Mouse (Mus musculus) cerebellum, postnatal 14 days (tissue): ENCODE measurements around the gene Jmy.
A peak's percentile ranks its signal among the peaks of the same experiment; 100 is the strongest.

Source experiments
- DNase-seq, 2 experiments: peaks; one replicate each; pipeline ENCODE4 v3.0.0; 2021; ENCODE audit warnings: mixed read lengths in 2 of 2

Jmy gene

GRCm38 (mm10) chr13:93453275-93453674 is 46.3 kb downstream of the Jmy start:
- peak; percentile 79 to 81 for DNase-seq

DNA sequence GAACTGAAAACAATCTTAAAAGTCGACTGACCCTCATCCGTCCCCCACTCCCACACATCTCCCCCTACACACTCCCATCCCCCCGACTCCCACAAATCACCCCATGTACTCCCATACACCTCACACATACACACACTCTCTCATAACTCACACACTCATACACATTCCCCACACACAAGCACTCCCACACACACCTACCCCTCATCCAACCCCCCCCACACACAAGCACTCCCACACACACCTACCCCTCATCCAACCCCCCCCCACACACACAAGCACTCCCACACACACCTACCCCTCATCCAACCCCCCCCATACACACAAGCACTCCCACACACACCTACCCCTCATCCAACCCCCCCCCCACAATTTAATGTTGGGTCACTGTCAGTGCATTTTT is 59.4 kb downstream of the Jmy start:
- no peak for DNase-seq

DNA sequence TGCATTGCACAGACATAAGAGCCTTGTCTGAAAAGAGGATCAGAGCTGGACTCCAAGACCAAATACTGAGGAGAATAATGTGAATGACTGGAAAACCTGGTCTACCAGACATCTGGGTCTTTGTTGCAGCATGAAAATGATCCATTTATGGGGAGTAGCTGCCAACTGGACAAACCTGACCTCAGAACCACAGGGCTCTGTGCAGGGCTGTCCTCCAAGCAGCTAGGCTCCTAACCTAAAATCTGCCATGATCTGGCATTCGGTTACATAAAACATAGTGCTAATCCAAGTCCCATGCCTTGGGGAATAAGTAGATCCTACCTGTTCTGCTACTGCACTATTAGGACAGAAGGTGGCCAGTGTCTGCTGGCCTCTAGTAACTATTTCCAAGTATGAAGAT is 70.4 kb downstream of the Jmy start:
- no peak for DNase-seq

DNA sequence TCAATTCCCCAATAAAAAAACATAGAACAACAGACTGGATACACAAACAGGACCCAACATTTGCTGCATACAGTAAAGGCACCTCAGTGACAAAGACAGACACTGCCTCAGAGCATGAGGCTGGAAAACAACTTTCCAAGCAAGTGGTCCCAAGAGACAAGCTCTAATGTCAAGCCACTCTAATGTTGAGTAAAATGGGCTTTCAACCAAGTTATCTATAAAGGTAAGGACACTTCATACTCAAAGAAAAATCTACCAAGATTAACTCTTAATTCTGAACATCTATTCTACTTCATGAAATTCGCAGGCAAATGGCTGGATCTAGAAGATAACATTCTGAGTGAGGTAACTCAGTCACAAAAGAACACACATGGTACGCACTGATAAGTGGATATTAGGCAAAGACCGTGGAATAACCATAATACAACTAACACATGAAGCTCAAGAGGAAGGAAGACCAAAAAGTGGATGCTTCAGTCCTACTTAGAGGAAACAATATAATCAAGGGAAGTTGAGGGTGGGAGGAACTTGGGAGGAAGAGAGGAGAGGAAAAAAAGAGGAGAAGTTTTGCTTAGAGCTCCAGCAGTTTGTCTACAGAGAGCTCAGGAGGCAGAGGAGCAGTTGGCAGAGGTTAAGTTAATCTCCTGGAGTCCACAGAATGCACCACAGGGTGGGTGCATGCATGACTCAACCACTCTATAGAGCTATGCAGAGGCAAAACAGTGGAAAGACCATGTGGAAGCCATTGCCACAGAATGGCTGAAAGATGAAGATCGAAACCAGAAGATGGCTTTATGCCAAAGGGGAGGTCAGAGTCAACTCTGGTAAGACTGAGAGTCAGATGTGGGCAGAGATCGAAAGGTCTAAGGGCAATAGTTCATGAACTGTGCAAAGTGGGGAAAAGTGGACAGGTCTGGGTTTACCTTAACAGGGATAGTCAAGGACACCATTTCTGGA is 71.4 kb downstream of the Jmy start:
- DNase-seq, result no peak

DNA sequence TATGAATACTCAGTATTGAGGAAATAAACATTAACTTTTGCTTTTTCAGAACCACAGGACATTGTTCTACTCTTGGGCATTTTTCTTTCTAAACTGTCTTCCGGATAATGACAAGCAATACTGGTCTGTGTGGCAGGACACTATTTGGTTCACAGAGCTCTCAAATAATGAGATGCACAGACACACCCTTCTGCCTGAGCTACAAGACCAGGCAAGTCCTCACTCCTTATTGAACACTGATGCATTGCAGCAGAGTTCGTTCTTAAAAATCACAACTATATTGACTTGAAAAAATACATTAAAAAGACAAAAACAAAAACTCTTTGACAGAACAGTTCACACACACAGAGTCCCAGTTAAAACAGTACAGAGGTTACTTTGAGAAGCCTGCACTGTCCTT is 76.4 kb downstream of the Jmy start:
- DNase-seq, result no peak

DNA sequence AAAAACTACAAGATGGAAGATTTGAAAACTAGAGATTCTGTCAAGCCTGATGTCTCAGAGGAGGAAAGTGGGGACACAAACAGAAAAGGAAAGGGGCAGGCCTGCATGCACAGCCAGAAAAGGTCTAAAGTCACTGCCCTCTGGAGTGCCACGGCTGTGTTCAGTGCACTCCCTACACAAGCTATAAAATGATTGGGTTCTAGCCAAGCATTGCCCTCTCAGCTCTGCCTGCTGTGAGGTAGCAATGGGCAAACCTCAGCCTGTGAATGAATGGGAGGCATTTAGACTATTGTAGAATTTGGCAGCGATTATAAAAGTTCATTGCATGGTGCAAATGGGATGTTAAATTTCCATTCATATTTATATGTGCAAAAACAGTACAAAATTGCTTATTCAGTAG is 79.8 kb downstream of the Jmy start:
- DNase-seq, result no peak

DNA sequence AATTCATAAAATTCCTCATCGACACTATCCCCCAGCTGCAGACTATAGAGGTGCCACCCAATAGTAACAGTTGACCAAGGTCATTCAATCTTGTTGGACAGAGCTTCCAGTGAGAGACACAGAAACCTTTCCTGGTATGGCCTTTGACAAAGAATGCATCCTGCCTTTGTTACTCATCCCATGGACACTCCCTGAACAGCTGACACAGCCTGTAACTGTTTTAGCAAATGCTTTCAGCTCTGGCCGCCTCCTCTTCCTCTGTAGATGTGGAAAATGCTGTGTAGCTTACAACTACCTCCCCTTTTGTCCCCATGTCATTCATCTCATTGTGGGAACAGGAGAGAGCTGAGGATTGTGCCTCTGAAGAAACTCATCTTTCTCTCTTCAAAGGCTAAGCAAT is 81.3 kb downstream of the Jmy start:
- no peak for DNase-seq

- DNase-seq, result no peak
Measured at GRCm38 (mm10) chr13:93415055-93415454, 84.6 kb downstream of the Jmy start.

DNA sequence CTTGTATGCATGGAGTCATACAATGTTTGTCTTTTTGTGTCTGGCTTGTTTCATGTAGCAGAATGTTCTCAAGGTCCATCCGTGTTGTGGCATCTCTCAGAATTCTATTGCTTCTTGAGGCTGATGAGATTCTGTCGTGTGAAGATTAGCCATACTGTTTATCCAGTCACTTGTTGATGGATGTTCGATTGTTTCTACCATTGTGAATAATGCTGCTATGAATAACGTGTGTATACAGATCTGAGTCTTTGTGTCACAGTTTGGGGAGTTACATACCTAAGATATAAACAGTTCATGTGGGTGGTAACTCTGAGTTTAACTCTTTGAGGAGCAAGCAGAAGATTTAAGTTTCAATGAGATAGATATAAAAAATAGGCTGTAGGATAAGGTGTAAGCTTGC is 89.3 kb downstream of the Jmy start:
- DNase-seq, result no peak

- DNase-seq, result no peak
Measured at GRCm38 (mm10) chr13:93406855-93407254, 92.8 kb downstream of the Jmy start.

DNA sequence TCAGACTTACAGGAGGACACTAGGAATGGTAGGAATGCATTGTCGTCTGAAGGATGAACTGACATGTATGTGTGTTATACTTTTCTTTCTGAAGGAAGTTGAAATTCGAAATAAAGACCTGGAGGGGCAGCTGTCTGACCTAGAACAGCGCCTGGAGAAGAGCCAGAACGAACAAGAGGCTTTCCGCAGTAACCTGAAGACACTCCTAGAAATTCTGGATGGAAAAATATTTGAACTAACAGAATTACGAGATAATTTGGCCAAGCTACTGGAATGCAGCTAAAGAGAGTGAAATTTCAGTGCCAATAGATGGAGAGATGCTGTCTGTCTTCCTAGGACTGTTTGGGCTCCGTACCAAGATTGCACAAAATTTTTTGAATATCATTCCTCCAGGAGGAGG is 97.7 kb downstream of the Jmy start:
- DNase-seq, result peak in 1 of 2 experiments; percentile 20

DNA sequence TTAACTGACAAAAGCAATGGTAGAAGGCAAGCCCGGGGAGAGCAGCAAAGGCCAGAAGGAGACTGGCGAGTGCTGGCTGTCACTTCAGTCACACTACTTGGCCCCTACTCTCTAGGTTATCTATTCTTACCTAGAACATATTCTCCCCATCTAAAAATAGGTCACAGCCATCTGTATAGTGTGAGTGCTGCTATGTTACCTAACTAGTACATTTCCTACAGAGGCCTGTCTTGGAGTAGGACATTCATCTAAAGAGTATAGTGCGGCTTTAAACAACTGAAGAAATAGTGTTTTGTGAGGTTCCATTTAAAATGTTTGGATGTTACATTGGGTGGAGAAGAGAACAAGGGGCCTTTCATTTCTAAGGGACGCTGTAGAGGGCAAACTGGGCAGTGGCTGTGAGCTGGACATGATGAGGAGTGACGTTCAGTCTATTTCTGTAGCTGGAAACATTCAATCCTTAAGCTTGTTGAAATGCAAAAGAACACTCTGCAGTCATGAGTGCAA is 99.8 kb downstream of the Jmy start:
- DNase-seq, result peak; percentile 53 to 63

DNA sequence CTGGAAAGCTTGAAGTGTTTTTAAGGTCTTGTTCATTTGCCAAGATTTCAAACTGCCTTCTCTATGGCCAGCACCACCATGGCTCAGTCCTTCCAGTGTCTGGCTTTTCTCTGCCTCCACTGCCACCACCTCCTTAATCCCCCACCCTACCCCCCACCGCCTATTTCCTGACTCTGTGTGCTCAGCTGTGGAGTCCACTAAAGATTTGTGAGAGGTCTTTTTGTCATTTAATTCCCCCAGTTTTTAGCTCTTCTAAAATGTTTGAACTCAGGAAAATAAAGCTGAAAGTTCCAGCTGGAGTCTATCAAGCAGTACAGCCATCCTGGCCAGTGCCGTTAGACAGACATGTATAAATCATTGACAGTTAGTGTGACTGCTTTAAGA is 110.4 kb downstream of the Jmy start:
- DNase-seq, result no peak

GRCm38 (mm10) chr13:93388594-93389241 is 110.9 kb downstream of the Jmy start:
- DNase-seq, result no peak

GRCm38 (mm10) chr13:93387440-93387839 is 112.2 kb downstream of the Jmy start:
- DNase-seq, result peak; percentile 46 to 60

DNA sequence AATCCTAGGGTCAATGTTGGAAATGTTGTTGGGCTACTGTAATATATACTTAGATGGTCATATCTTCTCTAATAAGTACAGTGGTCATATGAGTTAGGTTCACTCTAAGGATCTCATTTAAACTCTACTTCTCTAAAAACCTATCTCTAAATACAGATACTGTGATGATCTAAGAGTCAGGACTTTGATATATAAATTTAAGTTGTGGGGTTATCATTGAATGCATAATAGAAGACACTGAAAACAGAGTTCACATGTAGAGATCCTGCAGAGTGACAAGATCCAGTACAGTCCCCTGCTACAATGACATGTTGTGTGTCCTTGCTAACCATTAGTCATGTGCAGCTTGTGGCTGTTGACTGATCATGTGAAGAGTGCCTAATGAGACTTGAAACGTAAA is 114.5 kb downstream of the Jmy start:
- no peak for DNase-seq

- DNase-seq, result no peak
Measured at GRCm38 (mm10) chr13:93384481-93384880, 115.1 kb downstream of the Jmy start.

DNA sequence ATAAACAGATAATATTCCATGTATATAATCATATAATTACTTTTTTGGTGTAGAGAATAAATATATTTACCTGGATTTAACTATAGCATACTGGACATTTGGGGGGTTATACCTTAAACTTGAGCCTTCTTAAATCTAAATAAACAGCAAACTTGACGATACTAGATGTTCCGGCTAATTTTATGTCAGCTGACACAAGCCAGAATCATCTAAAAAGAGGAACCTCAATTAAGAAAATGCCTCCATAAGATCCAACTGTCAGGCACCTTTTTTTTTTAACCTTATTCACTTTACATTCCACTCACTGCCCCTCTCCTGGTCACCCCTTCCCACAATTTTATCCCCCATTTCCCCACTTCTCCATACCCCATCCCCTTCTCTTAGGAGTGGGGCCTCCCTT is 116.0 kb downstream of the Jmy start:
- no peak for DNase-seq

- DNase-seq, result no peak
Measured at GRCm38 (mm10) chr13:93383092-93383491, 116.5 kb downstream of the Jmy start.

DNA sequence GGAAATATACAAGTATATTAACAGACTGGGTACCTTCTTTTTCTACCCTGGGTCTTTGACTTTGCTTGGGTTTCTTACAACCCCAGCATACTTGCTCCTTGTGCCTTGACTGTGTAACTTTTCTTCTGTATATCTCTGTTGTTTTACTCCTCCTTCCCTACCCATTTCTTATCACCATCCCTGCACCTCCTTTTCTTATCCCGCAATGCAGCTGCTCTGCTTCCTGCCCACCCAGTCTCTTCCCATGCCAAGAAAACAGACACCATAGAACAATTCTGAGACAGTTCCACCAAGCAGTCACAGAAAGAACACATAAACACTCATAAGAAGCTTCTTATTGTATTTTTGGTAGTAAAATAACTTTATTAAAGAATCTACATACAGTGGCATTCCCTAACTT is 118.3 kb downstream of the Jmy start:
- no peak for DNase-seq

DNA sequence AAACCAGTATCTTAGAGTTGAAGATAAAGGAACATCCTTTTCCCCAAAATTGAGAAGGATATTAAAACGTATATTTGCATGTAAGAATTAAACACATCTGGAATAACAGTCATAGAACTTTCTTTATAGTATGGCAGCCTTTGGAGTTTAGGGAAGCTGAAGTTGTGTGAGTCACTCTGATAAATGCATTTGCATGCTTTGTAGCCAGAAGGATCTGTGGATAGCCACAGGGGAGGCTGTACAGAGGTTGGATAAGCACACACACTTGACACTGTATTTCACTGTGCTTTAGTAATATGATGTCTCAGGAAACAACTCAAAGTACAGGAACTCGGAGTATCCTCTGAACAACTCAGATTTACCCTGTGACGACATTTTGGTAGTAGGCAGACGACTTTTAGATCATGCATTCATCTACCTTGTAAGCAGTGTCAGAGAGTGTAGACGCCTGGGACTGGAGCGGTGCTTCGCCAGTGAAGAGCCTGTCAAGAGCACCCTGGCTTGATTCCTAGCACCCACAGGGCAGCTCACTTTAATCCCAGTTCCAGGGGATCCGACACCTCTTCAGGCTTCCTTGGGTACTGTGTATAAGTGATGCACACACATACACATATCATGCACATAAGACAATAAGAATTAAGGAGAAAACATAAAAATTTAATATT is 119.1 kb downstream of the Jmy start:
- no peak for DNase-seq
